Mouse (Mus musculus): ENCODE results near the gene Kcnk3. TPM values are rescaled to one million over a fixed set of nuclear protein-coding genes. Genes with fewer than 3 reads are reported as not detected.

The Kcnk3 gene
- polyA plus RNA-seq (2014; fragmentation: Nextera tagmentation; extraction: Ambion mirVana): 11.7 and 13.6 TPM in 2 replicates

DNA sequence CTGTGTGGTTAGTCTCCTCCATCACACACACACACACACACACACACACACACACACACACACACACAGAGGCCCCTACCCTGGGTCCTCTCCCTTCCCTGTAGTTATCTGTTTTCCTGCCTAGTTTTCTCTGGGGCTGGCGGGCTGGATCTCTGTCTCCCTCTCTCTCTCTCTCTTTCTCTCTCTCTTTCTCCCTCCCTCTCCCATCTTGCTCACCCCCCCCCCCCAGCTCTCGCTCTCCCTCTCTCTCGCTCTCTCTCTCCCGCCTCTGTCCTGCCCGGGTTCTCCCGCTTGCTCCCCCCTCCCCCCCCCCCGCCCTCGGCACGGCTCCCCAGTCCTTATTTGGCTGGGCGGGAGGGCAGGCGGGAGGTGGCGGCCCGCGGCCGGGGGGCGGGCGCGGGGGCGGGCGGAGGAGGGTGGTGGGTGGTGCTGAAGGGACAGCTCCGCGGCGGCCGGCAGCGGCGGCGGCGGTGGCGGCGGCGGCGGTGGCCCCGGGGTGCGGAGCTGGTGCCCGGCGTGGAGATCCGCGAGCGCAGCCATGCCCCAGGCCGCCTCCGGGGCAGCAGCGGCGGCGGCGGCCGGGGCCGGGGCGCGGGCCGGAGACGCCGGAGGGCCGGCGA is at the start of gene Kcnk3:
TSS of gene Kcnk3 (plus strand) at position 490 of the 620 bp plus-strand sequence.
- H3K27ac ChIP-seq: peak within 1 kb of the TSS; percentile 79
- H3K4me3 ChIP-seq (replicated peaks; ENCODE audit: low read length): peak within 1 kb of the TSS; percentile 71
- H3K9me3 ChIP-seq (ENCODE audit: control insufficient read depth, low read length): no peaks in the 10 kb centered on the region
- peak within 1 kb of the TSS; percentile 98 for H3K4me2 ChIP-seq (replicated peaks)
- H3K36me3 ChIP-seq (replicated peaks; ENCODE audit: control insufficient read depth, insufficient read depth): no peaks in the 10 kb centered on the region
- ATAC-seq (ENCODE audit: low FRiP score) (peak; percentile 65), DNase-seq (ENCODE audit: low spot score) (peak; percentile 33)
- H3K27me3 ChIP-seq (ENCODE audit: control insufficient read depth, insufficient read depth, low read length): peaks cover 28% of the 10 kb centered on the region
- H3K9ac ChIP-seq: peak within 1 kb of the TSS; percentile 87
- peaks cover 32% of the 10 kb centered on the region for H3K4me1 ChIP-seq (replicated peaks; ENCODE audit: control insufficient read depth, insufficient read depth, low read length)
- WGBS: under 1% methylated on average over 24 of the region's 54 CpGs

DNA sequence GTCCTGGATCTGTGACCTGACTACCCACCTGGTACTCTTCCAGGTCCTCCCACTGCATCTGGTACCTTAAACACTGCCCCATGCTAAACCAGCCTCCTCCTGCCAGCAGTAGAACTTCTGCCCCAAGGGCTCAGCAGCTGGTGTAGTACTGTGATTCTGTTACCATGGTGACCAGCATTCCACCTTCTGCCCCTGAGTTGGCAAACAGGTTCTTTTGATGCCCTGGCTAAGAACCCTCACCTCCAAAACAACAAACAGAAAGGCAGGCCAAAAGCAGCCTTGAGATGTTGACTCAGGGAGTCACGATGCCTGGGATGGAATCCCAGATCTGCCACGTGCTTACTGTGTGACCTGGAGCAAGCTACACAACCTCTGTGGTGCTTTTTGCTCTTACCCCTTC is 42.3 kb upstream of the Kcnk3 start, which contains the start of gene Cib4:
TSS of gene Cib4 (minus strand) at position 139 of the 400 bp plus-strand sequence.
- H3K4me2 ChIP-seq (replicated peaks): no peak within 1 kb of the TSS
- no peaks in the 10 kb centered on the region for H3K27me3 ChIP-seq (ENCODE audit: control insufficient read depth, insufficient read depth, low read length)
- H3K9ac ChIP-seq: no peak within 1 kb of the TSS
- DNase-seq (ENCODE audit: low spot score) (no peak), ATAC-seq (ENCODE audit: low FRiP score) (no peak)
- H3K4me3 ChIP-seq (replicated peaks; ENCODE audit: low read length): no peak within 1 kb of the TSS
- H3K36me3 ChIP-seq (replicated peaks; ENCODE audit: control insufficient read depth, insufficient read depth): no peaks in the 10 kb centered on the region
- WGBS: 53% methylated on average over 2 of the region's 2 CpGs
- no peaks in the 10 kb centered on the region for H3K9me3 ChIP-seq (ENCODE audit: control insufficient read depth, low read length)
- H3K4me1 ChIP-seq (replicated peaks; ENCODE audit: control insufficient read depth, insufficient read depth, low read length): no peaks in the 10 kb centered on the region
- no peak within 1 kb of the TSS for H3K27ac ChIP-seq

DNA sequence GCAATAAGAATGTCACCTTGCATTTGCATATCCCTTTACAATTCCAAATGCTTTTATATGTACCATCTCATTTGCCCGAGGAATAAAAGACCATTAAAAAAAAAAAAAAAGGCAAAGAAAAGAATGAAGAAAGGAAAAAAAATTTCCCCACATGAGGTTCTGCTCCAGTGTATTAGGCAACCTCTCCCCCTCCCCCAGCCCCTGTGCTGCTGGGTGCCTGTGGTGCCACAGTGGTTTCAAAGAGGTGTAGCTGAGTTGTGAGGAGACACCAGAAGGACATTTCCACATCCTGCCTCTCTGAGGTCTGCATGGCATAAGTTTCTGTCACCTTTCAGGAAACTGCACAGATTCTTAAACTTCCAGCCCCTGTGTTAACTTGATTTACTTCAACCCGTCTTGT is 39.3 kb upstream of the Kcnk3 start:
- H3K4me1 ChIP-seq (replicated peaks; ENCODE audit: control insufficient read depth, insufficient read depth, low read length): no peaks in the 10 kb centered on the region
- H3K36me3 ChIP-seq (replicated peaks; ENCODE audit: control insufficient read depth, insufficient read depth): no peaks in the 10 kb centered on the region
- no peak for ATAC-seq (ENCODE audit: low FRiP score)
- H3K4me3 ChIP-seq (replicated peaks; ENCODE audit: low read length): no peak overlapping the region
- DNase-seq (ENCODE audit: low spot score): no peak
- no peak overlapping the region for H3K27ac ChIP-seq
- no peaks in the 10 kb centered on the region for H3K9me3 ChIP-seq (ENCODE audit: control insufficient read depth, low read length)
- no peaks in the 10 kb centered on the region for H3K27me3 ChIP-seq (ENCODE audit: control insufficient read depth, insufficient read depth, low read length)
- WGBS: 49% methylated on average over 2 of the region's 2 CpGs
- H3K4me2 ChIP-seq (replicated peaks): no peak overlapping the region
- H3K9ac ChIP-seq: no peak overlapping the region

DNA sequence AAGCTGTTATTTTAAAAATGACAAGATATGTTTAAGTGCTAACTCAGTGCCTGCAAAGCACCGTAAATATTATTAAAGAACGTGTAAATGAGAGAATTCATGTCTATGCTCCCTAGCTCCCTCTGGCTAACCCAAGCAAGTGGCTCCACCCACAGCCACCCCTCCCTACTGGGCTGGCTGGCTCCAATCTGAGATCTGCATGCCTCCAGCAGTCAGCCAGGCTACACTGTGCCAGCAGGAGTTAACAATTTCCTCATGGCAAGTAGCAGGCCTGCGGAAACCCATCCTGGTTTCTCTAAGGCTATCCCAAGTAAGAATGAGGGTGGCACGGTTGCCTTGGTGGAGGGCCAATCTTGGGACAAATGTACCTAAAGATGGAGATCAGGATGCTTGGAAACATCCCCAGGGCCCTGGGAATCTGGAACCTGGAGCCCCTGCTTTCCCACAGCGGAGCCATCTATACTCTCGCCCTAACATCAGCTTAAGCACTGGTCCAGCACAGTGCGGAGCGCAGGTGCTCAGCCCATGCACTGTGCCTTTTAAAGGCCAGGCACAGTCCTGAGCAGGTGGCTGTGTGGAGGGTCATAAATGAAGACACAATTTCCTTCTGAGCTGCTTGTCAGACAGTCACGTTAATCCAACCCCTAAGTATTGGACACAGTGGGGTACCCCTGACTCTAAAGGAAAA is 37.5 kb upstream of the Kcnk3 start:
- no peak overlapping the region for H3K4me2 ChIP-seq (replicated peaks)
- H3K27me3 ChIP-seq (ENCODE audit: control insufficient read depth, insufficient read depth, low read length): no peaks in the 10 kb centered on the region
- H3K27ac ChIP-seq: no peak overlapping the region
- H3K9me3 ChIP-seq (ENCODE audit: control insufficient read depth, low read length): no peaks in the 10 kb centered on the region
- no peak for ATAC-seq (ENCODE audit: low FRiP score)
- H3K9ac ChIP-seq: no peak overlapping the region
- H3K4me3 ChIP-seq (replicated peaks; ENCODE audit: low read length): no peak overlapping the region
- 61% methylated on average over 9 of the region's 9 CpGs for WGBS
- H3K4me1 ChIP-seq (replicated peaks; ENCODE audit: control insufficient read depth, insufficient read depth, low read length): no peaks in the 10 kb centered on the region
- DNase-seq (ENCODE audit: low spot score): peak; percentile 40
- H3K36me3 ChIP-seq (replicated peaks; ENCODE audit: control insufficient read depth, insufficient read depth): no peaks in the 10 kb centered on the region

DNA sequence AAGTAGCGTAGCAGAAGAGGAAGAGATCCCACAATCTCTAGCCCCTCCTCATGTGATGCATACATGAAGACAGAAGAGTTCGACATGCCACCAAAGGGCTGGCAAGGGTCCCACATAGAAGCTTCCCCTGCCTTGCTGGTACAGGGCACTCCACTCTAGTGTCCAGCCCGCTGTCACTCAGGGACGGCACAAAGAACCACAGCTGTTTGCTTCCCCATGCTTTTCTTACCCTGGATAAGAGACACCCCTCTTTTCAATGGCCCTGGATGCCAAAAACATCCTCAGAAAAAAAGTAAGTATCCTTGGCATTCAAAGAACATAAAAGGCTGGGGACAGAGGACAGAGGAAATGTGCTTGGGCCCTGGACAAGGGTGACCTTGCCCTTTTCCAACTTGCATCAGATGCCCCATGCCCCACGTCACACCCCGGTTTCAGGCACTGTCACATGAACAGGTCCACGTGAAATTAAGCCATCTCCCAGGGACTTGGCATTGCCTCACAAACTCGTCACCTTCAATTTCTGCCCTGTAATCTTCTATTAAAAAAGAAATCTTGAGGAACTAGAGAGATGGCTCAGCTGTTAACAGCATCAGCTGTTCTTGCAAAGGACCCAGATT is 36.8 kb upstream of the Kcnk3 start:
- no peak overlapping the region for H3K4me2 ChIP-seq (replicated peaks)
- no peaks in the 10 kb centered on the region for H3K4me1 ChIP-seq (replicated peaks; ENCODE audit: control insufficient read depth, insufficient read depth, low read length)
- no peak for ATAC-seq (ENCODE audit: low FRiP score)
- H3K9ac ChIP-seq: no peak overlapping the region
- H3K36me3 ChIP-seq (replicated peaks; ENCODE audit: control insufficient read depth, insufficient read depth): no peaks in the 10 kb centered on the region
- DNase-seq (ENCODE audit: low spot score): no peak
- H3K9me3 ChIP-seq (ENCODE audit: control insufficient read depth, low read length): no peaks in the 10 kb centered on the region
- no peak overlapping the region for H3K4me3 ChIP-seq (replicated peaks; ENCODE audit: low read length)
- no peak overlapping the region for H3K27ac ChIP-seq
- H3K27me3 ChIP-seq (ENCODE audit: control insufficient read depth, insufficient read depth, low read length): no peaks in the 10 kb centered on the region
- 79% methylated on average over 8 of the region's 8 CpGs for WGBS

DNA sequence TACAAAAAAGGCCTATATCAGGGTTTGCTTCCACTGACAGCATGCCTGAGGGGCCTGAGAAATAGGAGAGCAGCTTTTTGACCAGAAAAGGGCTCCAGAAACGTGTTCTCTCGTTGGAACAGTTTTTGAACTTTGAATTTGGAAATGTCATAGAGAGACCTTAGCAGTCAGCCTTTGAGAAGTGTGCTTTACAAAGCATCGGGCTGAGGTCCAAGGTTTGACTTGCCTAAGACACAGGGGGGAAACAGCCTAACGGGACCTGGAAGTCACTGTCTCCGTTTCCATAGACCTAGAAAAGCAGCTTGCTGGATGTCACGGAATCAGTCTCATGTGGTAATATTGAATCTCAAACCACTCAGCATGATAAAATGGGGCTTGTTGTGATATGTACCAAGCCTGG is 36.0 kb upstream of the Kcnk3 start:
- H3K4me1 ChIP-seq (replicated peaks; ENCODE audit: control insufficient read depth, insufficient read depth, low read length): no peaks in the 10 kb centered on the region
- ATAC-seq (ENCODE audit: low FRiP score) (no peak), DNase-seq (ENCODE audit: low spot score) (no peak)
- H3K4me3 ChIP-seq (replicated peaks; ENCODE audit: low read length): no peak overlapping the region
- H3K9ac ChIP-seq: no peak overlapping the region
- 85% methylated on average over 6 of the region's 6 CpGs for WGBS
- no peaks in the 10 kb centered on the region for H3K27me3 ChIP-seq (ENCODE audit: control insufficient read depth, insufficient read depth, low read length)
- H3K9me3 ChIP-seq (ENCODE audit: control insufficient read depth, low read length): no peaks in the 10 kb centered on the region
- no peaks in the 10 kb centered on the region for H3K36me3 ChIP-seq (replicated peaks; ENCODE audit: control insufficient read depth, insufficient read depth)
- no peak overlapping the region for H3K27ac ChIP-seq
- no peak overlapping the region for H3K4me2 ChIP-seq (replicated peaks)

DNA sequence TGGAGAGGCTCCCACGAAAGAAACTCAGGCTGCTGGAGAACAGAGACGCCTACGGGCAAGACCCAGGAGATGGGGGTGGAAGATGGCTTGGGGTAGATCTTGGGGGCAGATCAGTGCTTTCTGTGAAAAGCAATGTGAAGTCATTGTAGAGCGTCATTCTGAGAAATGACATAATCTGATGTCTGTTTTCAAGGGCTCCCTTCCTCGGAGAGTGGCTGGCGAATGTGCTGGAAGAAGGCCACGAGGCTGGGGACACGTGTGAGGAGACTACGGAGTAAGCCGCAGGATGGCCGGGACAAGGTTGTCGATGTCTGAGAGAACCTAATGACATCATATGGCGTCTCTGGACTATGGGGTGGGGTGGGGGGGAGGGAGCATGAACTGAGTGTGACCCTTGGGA is 34.0 kb upstream of the Kcnk3 start:
- ATAC-seq (ENCODE audit: low FRiP score) (no peak), DNase-seq (ENCODE audit: low spot score) (no peak)
- Histone ChIP-seq H3K4me1 (replicated peaks; ENCODE audit: control insufficient read depth, insufficient read depth, low read length) (no peaks in the 10 kb centered on the region), H3K9ac (no peak overlapping the region), H3K4me3 (replicated peaks; ENCODE audit: low read length) (no peak overlapping the region), H3K4me2 (replicated peaks) (no peak overlapping the region), H3K36me3 (replicated peaks; ENCODE audit: control insufficient read depth, insufficient read depth) (no peaks in the 10 kb centered on the region), H3K27ac (no peak overlapping the region), H3K27me3 (ENCODE audit: control insufficient read depth, insufficient read depth, low read length) (no peaks in the 10 kb centered on the region), H3K9me3 (ENCODE audit: control insufficient read depth, low read length) (no peaks in the 10 kb centered on the region)
- 92% methylated on average over 13 of the region's 13 CpGs for WGBS

DNA sequence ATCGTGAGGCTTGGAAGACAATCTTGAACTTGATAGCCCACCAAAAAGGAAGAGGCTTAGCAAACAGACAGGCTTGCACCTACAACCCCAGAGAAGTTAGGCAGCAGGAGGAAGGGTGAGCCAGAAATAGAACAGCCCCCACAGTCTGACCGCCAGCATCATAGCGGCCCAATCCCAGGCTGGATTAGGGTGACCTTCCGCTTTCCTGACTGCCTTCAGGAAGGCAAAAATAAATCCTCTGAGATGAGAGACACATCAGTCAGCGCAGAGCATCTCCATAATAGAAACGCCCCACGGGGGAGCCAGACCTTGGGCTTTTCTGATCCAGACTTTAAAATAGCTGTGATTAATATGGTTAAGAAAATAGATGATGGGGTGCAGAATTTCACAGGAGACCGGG is 33.0 kb upstream of the Kcnk3 start:
- WGBS: 75% methylated on average over 8 of the region's 8 CpGs
- Histone ChIP-seq H3K9ac (no peak overlapping the region), H3K4me3 (replicated peaks; ENCODE audit: low read length) (no peak overlapping the region), H3K27ac (no peak overlapping the region), H3K4me1 (replicated peaks; ENCODE audit: control insufficient read depth, insufficient read depth, low read length) (no peaks in the 10 kb centered on the region), H3K36me3 (replicated peaks; ENCODE audit: control insufficient read depth, insufficient read depth) (no peaks in the 10 kb centered on the region), H3K9me3 (ENCODE audit: control insufficient read depth, low read length) (no peaks in the 10 kb centered on the region), H3K4me2 (replicated peaks) (no peak overlapping the region), H3K27me3 (ENCODE audit: control insufficient read depth, insufficient read depth, low read length) (no peaks in the 10 kb centered on the region)
- DNase-seq (ENCODE audit: low spot score) (no peak), ATAC-seq (ENCODE audit: low FRiP score) (no peak)

DNA sequence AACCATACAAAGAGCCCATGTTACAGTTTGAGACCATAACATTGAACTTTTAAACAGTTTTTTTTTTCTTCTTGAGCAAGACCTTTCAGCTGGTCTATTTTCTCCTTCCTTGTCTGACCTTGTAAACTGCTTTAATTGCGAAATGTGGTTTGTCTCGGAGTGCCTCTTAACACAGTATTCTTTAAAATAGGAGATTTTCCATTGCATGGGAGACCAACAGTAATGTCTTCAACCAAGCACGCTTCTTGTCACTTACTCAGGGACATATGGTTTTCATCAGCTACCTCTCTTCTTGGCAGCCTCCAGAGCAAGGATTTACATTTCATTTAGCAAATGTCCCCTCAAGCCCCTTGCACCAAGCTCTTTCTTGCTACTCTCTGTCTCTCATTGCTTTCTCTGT is 31.7 kb upstream of the Kcnk3 start:
- Histone ChIP-seq H3K36me3 (replicated peaks; ENCODE audit: control insufficient read depth, insufficient read depth) (no peaks in the 10 kb centered on the region), H3K4me3 (replicated peaks; ENCODE audit: low read length) (no peak overlapping the region), H3K9me3 (ENCODE audit: control insufficient read depth, low read length) (no peaks in the 10 kb centered on the region; the same call in 1 of the 2 replicates), H3K4me1 (replicated peaks; ENCODE audit: control insufficient read depth, insufficient read depth, low read length) (no peaks in the 10 kb centered on the region), H3K9ac (no peak overlapping the region), H3K27ac (no peak overlapping the region), H3K4me2 (replicated peaks) (no peak overlapping the region), H3K27me3 (ENCODE audit: control insufficient read depth, insufficient read depth, low read length) (no peaks in the 10 kb centered on the region)
- WGBS: 85% methylated on average over 3 of the region's 3 CpGs
- no peak for DNase-seq (ENCODE audit: low spot score)
- no peak for ATAC-seq (ENCODE audit: low FRiP score)

Data from hindbrain, embryonic 14.5 days (tissue).